Mouse (Mus musculus) embryonic fibroblast, embryonic 13.5 days (primary cell): Measurements from ENCODE around the gene Igsf21.

ENCODE experiments used
- CTCF ChIP-seq: IDR thresholded peaks from 2 replicates; pipeline ENCODE4 v1.5.1; 2011; ENCODE audit warnings: mild to moderate bottlenecking, control low read depth, low read length, moderate library complexity, borderline replicate concordance; ENCODE audit not compliant: insufficient read depth
- POLR2A ChIP-seq: IDR thresholded peaks from 2 replicates; pipeline ENCODE4 v1.6.1; 2011; ENCODE audit warnings: low read depth, mild to moderate bottlenecking, control low read depth, low read length, moderate library complexity

DNA sequence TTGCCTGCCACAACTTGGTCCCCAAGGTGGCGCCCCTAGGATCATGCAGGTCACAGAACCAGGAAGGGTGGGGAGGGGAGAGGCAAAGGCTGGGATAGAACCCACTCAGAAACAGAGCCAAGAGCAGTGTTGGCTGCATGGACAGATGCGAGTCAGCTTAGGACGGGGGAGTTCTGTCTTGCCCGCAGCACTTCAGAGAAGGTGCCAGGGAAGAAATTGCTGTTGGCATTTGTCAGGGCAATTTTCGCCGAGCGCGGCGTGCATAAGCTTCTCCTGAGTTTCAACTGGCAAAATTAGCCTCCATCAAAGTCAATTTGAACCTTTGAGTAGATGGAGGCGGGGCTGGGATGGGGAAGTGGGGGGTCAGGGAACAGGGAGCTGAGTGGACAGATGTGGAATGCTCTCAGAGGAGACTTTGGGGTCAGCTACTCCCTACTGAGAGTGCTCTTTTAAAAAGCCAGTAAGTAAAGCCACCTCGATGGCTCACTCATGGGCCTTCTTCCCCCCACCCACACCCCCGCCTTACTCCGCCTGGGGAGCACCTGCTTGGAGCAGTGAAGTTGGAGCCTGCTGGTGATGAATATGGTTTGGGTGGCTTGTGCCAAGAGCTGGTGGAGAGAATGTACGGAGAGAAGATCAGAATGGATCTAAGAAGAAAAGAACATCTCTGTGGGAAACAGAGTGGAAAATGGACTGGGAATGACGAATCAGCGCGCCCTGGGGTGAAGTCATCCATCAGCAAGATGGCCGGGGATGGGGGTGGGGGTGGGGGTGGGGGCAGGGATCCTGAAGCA, 12.0 kb downstream of the Igsf21 start:
- TF ChIP-seq POLR2A (no peak), CTCF (no peak)
